Mouse (Mus musculus) lung, adult 10 weeks (tissue): Measurements from ENCODE around the gene Pde7b. TPM values are rescaled to one million over a fixed set of nuclear protein-coding genes. Genes with fewer than 3 reads are reported as not detected.

Source experiments
- polyA plus RNA-seq: library from polyadenylated mRNA; stranded (reverse); fragments of 350-450 nt; fragmentation: Illumina TruSeq; extraction: RNeasy Lipid Tissue Mini Kit (QIAGEN cat#74804); gene quantifications from one replicate; pipeline ENCODE4 v1.2.3, GENCODE M21; 2014; ENCODE audit warnings: low read depth, low replicate concordance; ENCODE audit not compliant: insufficient read depth

Gene Pde7b
- 4.5 TPM for polyA plus RNA-seq

DNA sequence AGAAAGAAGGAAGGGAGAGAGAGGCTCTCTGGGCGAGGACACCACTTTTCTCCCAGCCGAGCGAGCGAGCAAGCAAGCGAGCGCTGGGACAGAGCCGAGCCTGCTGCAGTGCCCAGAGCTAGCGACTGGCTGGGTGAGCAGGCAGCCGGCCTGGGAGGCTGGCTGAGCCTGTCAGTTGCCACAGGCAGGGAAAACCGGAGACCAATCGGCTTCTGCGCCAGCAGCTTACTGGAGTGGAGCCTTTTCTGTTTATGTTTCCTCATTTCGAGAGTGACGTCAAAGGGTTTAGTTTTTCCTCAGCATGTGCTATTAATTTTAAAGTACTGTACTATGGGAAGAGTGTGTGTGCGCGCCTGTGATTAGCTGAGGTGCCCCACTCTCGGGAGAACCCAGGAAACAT lies at the start of gene Pde7b:
TSS of gene Pde7b (minus strand) at position 173 of the 400 bp plus-strand sequence.

Other genes starting within 250 kb of the Pde7b start
- gene Ahi1, start 227.5 kb upstream of the Pde7b start, polyA plus RNA-seq, result 3.5 TPM